Mouse (Mus musculus): ENCODE results near the gene Smarce1. TPM values are rescaled to one million over a fixed set of nuclear protein-coding genes. Genes with fewer than 3 reads are reported as not detected.

Gene Smarce1
- total RNA-seq, 2 experiments from 2014 or later: 46.0 to 51.8 TPM

DNA sequence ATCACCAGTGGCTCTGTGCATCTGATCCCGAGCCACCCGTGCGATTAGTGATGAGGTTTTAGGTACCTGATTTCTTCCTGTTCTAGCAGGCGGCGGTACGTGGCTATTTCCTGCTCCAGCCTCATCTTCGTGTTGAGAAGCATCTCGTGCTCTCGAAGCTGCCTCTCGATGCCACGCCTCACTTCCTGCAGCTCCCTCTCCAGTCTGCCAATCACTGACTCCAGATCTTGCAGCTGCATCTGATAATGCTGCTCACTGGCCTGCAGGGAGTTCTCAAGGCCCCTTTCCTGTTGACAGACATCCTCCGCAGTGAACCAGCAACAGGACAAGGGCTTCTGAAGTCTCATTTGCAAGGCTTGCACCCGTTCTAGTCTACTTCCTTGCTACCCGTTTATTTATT, 7.7 kb upstream of the Smarce1 start:
- no peak for DNase-seq (ENCODE audit: low spot score)
- intact Hi-C loops (cut with DNase I): loop anchor here (2.0 kb wide), 1 partner anchor 14 kb away; no protein-coding TSS in a partner anchor

DNA sequence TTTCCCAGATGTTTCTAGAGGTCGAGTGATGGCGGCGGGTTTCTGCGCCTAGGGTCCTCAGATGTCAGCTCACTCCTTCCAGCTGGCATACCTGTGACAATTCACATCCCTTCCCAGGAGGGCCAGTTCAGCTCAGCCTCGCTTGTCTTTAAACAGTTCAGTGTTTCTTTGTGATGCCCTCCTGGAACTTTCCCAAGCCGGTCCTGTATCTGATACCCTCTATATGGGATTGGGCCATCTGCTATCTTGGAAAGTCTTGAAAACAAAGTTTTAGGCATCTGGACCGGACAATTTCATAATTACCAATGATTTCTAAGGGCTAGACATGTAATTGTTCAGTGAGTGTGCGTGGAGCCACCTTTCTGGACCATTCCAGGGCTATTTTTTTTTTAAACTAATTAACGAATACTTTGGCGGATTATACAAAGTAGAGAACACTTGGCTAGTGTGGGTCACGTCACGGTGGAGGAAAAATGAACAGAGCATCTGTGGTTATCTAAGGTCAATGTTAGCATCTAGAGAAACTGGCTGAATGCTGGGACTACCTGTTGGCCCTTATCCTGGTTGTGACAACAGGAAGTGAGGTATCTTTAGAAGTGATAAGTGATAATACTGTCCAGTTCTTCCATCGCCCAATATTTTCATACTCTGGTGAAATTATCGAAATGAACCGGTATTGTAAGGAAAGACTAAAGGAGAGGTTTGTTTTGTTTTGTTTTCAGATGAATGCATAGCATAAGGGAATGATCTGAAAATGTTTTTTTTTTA, 416 bp upstream of the Smarce1 start:
- no peak for DNase-seq (ENCODE audit: low spot score)
- intact Hi-C loops (cut with DNase I): no loop called here

DNA sequence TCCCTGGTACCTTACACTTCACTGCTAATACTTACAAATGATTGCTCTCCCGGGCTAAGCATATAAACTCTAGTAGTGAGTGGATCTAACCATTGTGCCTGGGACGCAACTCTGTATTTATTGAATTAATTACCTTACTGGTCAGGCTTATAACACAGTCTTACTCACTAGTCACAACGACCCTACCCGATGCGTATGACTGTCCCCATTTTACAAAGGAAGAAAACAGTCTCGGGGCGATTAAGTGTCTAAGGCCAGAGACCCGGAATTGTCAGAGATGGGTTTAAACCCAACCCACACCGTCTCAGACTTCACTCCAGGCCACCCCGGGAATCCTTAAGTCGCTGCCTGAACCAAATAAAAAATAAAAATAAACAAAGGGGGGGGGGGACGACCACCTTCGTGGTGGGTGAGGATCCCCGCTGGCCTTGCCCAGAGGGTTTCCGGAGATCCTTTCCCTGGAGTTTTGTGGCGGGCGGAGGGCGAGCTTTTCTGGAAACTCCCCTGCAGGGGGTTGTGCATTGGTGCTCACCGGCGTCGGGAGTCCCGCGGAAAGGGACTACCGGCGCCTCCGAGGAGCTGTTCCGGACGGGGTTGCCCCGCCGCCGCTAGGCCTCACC, 1.1 kb downstream of the Smarce1 start:
- intact Hi-C loops (cut with DNase I): no loop called here
- DNase-seq (ENCODE audit: low spot score): no peak

DNA sequence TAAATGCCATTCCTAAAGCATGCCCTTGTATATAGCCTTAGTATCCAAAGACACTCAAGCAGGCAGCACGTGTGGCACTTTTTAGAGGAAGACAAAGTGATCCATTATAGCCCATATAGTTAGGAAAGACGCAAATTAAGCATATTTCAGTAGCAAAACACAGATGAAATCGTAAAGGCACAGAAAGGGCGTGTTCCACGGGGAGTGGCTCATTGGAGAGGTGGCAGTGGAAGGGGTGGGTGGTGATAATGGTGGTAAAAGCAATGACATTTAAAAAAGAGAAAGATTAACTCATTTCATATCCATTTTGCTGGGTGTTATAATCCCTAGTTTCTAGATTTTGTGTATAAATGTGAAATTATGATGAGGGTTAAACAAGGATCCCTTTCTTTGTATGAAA, 4.5 kb downstream of the Smarce1 start:
- no peak for DNase-seq (ENCODE audit: low spot score)
- intact Hi-C loops (cut with DNase I): no loop called here

DNA sequence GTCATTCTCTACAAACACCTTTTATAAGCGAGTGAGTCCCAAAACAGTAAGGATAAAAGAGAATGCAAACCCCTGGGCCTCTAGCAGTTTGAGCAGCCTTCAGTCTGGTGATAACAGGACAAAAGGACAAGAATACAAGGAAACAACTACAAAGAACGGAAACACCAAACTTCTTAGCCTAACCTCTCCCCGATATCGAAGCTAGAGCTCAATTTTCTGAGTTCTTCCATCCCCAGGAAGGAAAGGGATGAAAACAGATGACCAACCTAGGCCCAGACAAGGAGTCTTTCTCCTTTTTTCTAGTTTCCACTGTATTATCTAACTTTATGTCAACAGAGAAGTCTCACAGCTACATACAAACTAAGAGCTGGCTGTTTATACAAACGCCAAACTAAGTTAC, 7.5 kb downstream of the Smarce1 start:
- no peak for DNase-seq (ENCODE audit: low spot score)
- intact Hi-C loops (cut with DNase I): no loop called here

DNA sequence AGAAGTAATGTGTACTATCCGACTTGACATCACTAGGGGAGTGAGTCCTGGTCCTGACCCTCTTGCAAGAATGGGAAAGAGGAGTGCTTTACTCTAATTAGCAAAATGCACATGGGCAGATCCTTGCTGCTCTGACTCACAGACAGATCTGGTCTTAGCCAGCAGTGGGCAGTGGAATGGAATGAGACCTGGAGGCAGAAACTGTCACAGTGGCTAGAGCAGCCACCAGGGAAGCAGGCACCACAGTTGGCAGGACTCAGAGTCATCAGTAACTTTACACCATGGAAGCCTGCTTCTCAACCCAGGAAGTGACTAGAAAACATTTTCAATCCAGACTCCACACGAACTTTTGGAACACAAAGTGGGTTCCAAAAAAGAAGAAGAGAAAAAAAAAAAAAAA, 9.0 kb downstream of the Smarce1 start:
- no peak for DNase-seq (ENCODE audit: low spot score)
- intact Hi-C loops (cut with DNase I): no loop called here

DNA sequence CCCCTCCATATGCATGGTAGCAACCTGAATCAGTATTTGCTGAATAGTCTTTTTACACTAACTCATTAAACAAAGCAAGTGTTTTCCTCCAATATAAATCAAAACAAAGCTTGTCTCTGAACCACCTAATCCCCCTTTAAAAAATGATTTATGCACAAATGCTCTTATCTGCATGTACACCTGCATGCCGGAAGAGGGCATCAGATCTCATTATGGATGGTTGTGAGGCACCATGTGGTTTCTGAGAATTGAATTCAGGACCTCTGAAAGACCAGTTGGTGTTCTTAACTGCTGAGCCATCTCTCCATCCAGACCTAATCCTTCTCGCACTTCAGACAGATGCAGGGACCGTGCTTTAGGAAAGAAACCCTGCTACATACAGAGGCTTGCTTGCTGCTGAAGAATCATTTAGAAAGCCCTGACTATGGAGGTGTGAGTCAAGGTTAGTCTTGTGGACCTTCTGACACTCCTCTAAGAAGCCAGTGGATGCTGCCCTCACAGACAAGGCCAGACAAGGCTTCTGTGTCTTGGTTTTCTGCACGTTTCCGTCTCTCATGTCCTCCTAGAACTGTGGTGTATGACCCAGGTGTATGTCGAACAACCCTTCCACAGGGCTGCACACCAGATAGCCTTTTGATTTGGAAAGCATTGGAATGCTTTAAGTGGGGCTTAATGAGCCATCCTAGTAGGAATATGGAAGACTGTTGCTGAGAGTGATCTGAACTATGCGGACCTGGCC, 13.4 kb downstream of the Smarce1 start:
- intact Hi-C loops (cut with DNase I): no loop called here
- no peak for DNase-seq (ENCODE audit: low spot score)

DNA sequence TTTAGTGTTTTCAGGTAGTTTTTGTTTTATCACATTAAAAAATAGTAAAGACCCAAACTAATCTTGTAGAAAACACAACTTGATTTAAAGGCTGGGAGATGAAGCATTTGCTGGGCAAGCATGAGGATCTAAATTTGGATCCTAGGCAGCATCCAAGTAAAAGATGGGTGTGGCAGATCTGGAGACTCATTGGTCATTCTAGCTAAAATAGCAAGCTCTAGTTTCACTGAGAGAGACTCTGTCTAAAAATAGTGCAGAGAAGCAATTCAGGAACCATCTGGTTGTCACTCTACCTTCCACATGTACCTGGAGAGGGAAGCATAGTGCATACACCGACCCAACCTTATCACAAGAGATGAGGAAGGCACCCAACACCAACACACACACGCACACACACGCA, 14.6 kb downstream of the Smarce1 start:
- DNase-seq (ENCODE audit: low spot score): no peak

DNA sequence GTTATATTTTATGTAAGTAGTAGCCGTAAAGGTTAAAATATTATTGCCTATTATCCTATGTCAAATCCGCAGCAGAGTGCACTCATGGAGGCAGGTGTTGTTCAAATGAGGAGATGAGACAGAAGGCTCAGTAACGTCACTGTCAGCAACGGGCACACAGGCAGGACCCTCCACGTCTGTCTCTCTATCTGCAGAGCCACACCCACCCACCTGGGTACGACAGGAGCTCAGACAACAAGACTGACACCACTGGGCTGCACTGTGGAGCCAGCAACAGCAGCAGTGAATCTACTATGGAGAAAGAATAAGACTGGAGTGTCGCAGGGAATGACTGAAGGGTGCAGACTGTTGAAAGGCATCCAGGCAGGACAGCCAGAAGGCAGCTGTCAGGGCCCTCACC, 18.1 kb downstream of the Smarce1 start:
- intact Hi-C loops (cut with DNase I): no loop called here
- no peak for DNase-seq (ENCODE audit: low spot score)

More for the DNA sequence above, 14.6 kb downstream of the Smarce1 start:
- intact Hi-C loops (cut with DNase I): no loop called here

DNA sequence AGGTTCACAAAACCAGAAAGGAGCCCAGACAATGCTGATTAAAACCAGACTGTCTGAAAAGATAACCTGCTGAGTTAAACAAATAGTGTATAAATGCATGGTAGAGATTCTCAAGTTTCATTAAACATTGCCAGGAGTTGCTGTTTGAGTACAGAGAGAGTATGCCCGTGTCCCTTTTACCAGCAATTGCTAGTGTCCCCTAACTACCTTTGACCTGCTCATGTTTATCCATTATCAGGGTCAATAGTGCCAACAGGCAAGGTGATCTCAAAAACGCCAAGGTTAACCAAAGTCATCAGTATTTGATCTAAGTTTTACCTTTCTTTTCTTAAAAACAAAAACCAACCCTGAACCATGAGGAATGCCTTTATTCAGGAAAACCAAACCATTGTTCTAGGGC, 18.9 kb downstream of the Smarce1 start:
- DNase-seq (ENCODE audit: low spot score): no peak
- intact Hi-C loops (cut with DNase I): no loop called here

DNA sequence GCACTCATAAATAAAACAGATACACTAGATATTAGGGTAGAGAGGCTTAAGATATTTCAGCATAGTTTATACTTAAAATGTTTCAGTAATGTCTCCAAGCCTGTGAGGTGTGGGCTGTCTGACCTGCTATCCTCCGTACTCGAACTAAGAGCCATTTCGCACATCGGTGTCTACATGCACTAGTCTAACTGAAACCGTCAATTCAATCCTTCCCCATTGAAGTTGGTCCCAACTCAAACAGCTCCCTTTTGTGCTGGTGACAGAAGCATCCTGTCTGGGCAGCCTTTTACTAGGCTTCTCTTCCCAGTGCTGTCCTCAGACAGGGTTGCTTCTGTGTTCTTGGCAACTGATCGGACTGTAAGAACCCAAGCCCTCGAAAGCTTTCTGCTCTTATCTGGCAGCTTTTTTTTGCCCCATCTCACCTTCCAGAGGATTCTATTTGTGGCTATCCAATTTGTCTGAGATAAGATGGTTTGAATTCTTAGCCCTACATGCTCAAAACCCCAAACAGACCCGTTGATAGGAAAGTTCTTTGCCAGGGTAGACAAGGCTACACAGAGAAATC, 22.6 kb downstream of the Smarce1 start:
- intact Hi-C loops (cut with DNase I): loop anchor here (5.0 kb wide), 1 partner anchor 84 kb away; no protein-coding TSS in a partner anchor
- no peak for DNase-seq (ENCODE audit: low spot score)

DNA sequence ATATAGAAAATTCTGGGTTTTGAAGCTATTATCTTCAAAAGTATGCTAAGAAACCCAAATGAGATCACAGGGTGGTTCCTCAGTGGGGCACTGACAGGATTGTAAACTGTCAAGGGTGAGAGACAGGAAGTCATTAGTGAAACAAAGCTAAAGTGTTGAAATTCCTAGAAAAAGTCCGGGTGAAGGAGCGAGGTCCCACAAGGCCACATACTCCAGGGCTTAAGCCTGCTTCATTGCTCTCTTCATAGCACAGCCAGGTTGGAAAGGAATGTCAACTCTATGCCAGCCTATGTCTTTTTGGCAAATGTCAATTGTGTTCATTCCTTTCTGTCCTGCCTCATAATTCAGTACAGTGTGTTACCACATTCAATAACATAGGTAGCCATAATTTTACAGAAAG, 23.4 kb downstream of the Smarce1 start:
- intact Hi-C loops (cut with DNase I): loop anchor here (5.0 kb wide), 1 partner anchor 85 kb away; no protein-coding TSS in a partner anchor
- no peak for DNase-seq (ENCODE audit: low spot score)

DNA sequence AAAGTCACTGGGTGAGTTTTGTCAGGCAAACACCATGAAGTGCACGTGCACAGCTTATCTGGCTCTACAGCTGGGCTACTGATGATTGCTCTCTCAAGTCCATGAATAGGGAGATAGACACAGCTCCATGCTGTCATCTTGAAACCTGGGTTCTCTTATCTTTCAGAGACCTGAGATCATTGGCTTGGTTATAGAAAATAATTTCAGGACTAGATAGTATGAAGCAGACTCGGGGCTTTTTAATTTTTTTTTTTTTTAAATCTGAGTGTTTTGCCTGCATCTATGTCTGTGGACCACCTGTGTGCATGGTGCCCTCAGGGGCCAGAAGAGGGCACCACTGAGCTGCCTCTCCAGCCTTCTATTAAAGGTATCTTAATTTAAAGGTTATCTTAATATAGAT, 23.9 kb downstream of the Smarce1 start:
- no peak for DNase-seq (ENCODE audit: low spot score)

DNA sequence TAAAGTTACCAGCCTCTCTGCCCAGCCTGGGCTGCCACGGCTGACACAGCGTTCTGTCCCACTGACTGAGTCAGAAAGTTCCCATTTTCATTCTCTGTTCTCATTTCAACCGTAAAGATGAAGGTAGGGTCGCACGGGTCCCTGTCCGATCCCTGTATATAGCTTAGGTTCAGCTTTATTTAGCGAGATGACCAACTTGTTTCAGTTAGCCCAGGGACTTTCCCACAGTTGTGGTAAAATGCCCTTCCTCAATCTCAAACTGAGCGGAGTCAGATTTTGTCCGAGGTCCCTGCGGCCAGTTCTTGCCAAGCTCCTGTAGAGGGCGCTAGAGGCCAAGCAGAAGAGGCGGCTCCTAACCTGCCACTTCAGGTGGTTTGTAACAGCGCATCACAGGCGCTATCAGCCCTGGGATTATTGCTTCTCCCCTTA, 41.6 kb downstream of the Smarce1 start:
- no peak for DNase-seq (ENCODE audit: low spot score)
- intact Hi-C loops (cut with DNase I): loop anchor here (1.0 to 5.0 kb wide), 3 partner anchors 53 to 118 kb away; partner anchors contain the start of gene Krt222

More for the DNA sequence above, 23.9 kb downstream of the Smarce1 start:
- intact Hi-C loops (cut with DNase I): loop anchor here (5.0 kb wide), 1 partner anchor 85 kb away; no protein-coding TSS in a partner anchor

DNA sequence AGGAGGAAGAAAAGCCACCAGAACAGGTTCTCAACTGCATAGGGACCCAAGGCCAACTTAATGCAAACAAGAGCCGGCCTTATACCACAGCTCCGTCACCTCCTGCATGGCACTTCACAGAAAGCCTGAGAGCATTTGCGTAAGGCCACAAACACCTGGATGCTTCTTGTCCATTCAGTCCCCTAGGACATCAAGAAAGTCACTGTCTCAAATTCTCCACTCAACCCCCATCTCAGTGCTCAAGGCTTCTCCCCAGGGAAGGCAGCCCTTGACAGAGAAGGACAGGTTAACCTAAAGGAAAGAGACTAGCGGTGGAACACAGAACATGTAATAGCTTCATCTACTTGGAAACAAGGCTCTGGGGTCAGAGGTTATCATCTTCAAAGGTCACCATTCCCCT, 43.5 kb downstream of the Smarce1 start:
- no peak for DNase-seq (ENCODE audit: low spot score)
- intact Hi-C loops (cut with DNase I): loop anchor here (5.0 kb wide), 1 partner anchor 55 kb away; the partner anchor contains the start of gene Krt222

DNA sequence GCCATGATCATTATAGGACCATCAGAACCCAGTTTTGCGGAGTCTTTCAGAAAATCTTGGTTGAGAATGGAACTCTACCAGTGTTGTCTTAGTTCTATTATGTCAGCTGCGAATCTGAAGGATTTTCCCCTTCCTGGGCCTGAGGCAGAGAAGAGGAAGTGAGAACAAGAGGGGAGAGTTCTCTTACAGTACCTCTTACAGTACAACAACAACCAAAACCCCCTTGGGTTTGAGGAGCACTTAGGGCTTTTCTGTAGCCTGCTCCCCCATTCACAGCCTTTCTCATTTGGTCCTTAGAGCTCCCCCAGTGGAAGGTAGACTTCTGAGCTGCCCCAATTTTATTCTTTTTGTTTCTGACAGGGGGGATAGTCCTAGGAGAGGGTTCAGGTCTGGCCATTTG, 44.0 kb downstream of the Smarce1 start:
- DNase-seq (ENCODE audit: low spot score): no peak
- intact Hi-C loops (cut with DNase I): loop anchor here (5.0 kb wide), 1 partner anchor 55 kb away; the partner anchor contains the start of gene Krt222

DNA sequence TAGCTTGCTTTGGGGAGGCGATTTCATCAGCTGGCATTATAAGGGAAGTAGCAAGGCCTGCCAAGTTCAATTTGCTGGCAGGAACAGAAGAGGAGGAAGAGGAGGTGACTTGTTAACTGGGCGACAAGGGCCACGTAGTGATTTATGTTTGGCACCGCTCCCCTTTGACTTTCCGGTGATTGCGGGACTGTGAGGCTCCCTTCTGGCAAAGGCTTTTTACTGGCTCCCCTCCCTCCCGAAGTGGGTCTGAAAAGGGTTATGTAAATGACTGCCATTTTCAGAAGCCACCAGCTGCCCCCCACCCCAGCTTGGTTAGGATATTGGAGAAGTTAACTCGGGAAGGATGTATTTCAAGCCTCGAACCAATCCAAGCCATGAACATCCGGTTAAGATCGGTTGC, 48.2 kb downstream of the Smarce1 start:
- intact Hi-C loops (cut with DNase I): no loop called here
- DNase-seq (ENCODE audit: low spot score): no peak

DNA sequence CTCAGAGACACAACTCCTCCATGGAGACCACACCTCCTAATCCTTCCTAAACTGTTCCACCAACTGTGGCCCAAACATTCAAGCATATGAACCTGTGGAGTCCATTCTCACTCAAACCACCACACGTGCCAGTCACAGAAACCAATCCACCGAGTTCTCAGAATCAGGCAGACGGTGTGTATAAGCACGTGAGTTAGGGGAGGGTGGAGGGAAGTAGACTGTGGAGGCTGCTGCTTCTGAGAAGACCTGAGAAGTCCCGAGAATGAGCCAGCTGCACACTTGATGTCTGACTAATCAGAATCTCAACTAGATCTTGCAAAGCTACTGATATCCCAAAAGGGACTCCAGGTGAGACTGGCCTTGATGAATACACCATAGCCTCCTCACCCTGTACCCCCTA, 50.7 kb downstream of the Smarce1 start:
- intact Hi-C loops (cut with DNase I): no loop called here
- no peak for DNase-seq (ENCODE audit: low spot score)

DNA sequence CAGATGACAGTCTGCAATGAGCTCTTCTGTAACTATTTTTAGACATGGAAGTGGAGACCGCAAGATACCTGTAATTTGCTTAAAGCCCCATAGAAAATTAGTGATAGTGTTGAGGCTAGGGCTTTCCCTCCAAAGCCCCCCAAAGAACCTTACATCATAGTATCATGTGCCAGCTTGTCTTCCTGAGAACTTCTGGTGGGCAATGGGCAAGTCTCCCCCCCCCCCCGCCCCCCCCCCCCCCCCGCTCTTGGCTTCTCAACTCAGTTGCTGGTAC, 53.0 kb downstream of the Smarce1 start:
- intact Hi-C loops (cut with DNase I): no loop called here
- no peak for DNase-seq (ENCODE audit: low spot score)

Measured in heart, postnatal 25 days (tissue).